9 mouse cellular contexts compared by ENCODE assay signal in the genomic region with DNA sequence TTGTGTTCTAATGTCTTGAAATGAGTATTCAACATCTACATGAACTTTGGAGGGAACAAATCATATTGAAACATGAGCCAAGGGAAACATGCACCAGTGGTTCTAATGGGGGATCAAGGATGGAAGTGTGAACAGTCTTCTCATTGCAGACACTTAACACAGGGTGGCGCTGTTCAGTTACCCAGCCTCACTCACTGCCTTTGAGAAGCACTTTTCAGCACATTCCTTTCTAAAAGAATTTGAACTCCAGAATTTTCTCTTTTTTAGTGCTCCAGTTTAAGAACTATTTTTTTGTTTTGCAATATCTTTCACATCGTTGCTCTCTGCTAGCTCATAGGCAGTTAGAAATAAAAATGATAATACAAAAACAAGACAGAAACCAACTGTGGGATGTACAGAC.
DNase-seq lines count a peak whose midpoint lies in the region; ATAC-seq and TF ChIP-seq lines count a peak whose summit lies in the region.
"Had no signal": no experiment of that assay in that cellular context is flagged by ENCODE, and none has a peak within 500 bp of the region (broad histone marks: within the 10 kb centered on the region; RNA-seq: fewer than 3 reads in every experiment).

No protein-coding gene starts in this region.

- H3K9ac ChIP-seq in kidney, embryonic 15.5 days: no peak overlapping the region
- no peak overlapping the region for H3K9ac ChIP-seq in heart, embryonic 12.5 days
- H3K9ac ChIP-seq: stomach, embryonic 15.5 days had no signal

- WGBS in kidney, embryonic 15.5 days: 13% methylated on average over 2 of the region's 2 CpGs
- 18% methylated on average over 2 of the region's 2 CpGs for WGBS in heart, embryonic 12.5 days

- peak; percentile 15; the same call in 1 of the 2 replicates for ATAC-seq in G1E (ENCODE audit: extremely low read depth, insufficient number of reproducible peaks, low FRiP score, poor library complexity, severe bottlenecking)
- ATAC-seq in kidney, embryonic 15.5 days (replicated peaks; ENCODE audit: low FRiP score): 0 out of 2 replicates have a peak, but pooled peaks have one; percentile 49
- ATAC-seq in megakaryocyte, adult 5-6 weeks (ENCODE audit: poor library complexity, severe bottlenecking): peak; percentile 70
- ATAC-seq in heart, embryonic 12.5 days (ENCODE audit: insufficient number of reproducible peaks, low FRiP score): no peak

- no peak overlapping the region for H3K27ac ChIP-seq in left cerebral cortex, adult 2 months
- no peak overlapping the region for H3K27ac ChIP-seq in kidney, embryonic 15.5 days
- H3K27ac ChIP-seq in heart, embryonic 12.5 days (ENCODE audit: poor library complexity, severe bottlenecking): no peak overlapping the region
- H3K27ac ChIP-seq: stomach, embryonic 15.5 days had no signal

- H3K27me3 ChIP-seq in G1E (ENCODE audit: insufficient read depth, low read length): no peaks in the 10 kb centered on the region
- no peaks in the 10 kb centered on the region for H3K27me3 ChIP-seq in kidney, embryonic 15.5 days
- no peaks in the 10 kb centered on the region for H3K27me3 ChIP-seq in heart, embryonic 12.5 days (replicated peaks)
- H3K27me3 ChIP-seq: stomach, embryonic 15.5 days had no signal

- H3K4me2 ChIP-seq in kidney, embryonic 15.5 days: no peak overlapping the region
- no peak overlapping the region for H3K4me2 ChIP-seq in heart, embryonic 12.5 days
- H3K4me2 ChIP-seq: stomach, embryonic 15.5 days had no signal

- TF ChIP-seq CTCF in left cerebral cortex, adult 2 months (IDR thresholded peaks at IDR 0.05): peak; percentile 82
- TF ChIP-seq CTCF in G1E (IDR thresholded peaks at IDR 0.05; ENCODE audit: low read depth, low read length): no peak

- no peaks in the 10 kb centered on the region for H3K4me1 ChIP-seq in G1E (ENCODE audit: insufficient read depth, low read depth, low read length)
- H3K4me1 ChIP-seq in kidney, embryonic 15.5 days: no peaks in the 10 kb centered on the region
- peaks cover 4% of the 10 kb centered on the region; the same call in 1 of the 2 replicates for H3K4me1 ChIP-seq in heart, embryonic 12.5 days (replicated peaks)
- H3K4me1 ChIP-seq: stomach, embryonic 15.5 days had no signal

- H3K4me3 ChIP-seq in left cerebral cortex, adult 2 months: no peak overlapping the region
- H3K4me3 ChIP-seq in G1E (ENCODE audit: low read depth, low read length): no peak overlapping the region
- H3K4me3 ChIP-seq in kidney, embryonic 15.5 days (replicated peaks): no peak overlapping the region
- H3K4me3 ChIP-seq in heart, embryonic 12.5 days: no peak overlapping the region
- H3K4me3 ChIP-seq: stomach, embryonic 15.5 days had no signal

- H3K36me3 ChIP-seq in G1E (replicated peaks): no peaks in the 10 kb centered on the region
- H3K36me3 ChIP-seq in kidney, embryonic 15.5 days: no peaks in the 10 kb centered on the region
- no peaks in the 10 kb centered on the region for H3K36me3 ChIP-seq in heart, embryonic 12.5 days
- H3K36me3 ChIP-seq: stomach, embryonic 15.5 days had no signal

- peak; percentile 44 to 50 for DNase-seq in left cerebral cortex, adult 2 months (ENCODE audit: extremely low spot score in 1 of 2, low spot score in 2 of 2)
- no peak for DNase-seq in left cerebral cortex, adult 11 months (ENCODE audit: low spot score)
- no peak for DNase-seq in G1E (ENCODE audit: low spot score)
- peak; percentile 25 for DNase-seq in c-Kit-positive CD71-negative TER-119-negative erythroid progenitor cells, embryonic 14.5 days (ENCODE audit: low read depth)
- DNase-seq in urinary bladder, postnatal 4 days (ENCODE audit: low spot score in 2 of 2): no peak

- intact Hi-C loops in left cerebral cortex, adult 2 months (cut with DNase I): loop anchor here (5.0 kb wide), 1 partner anchor 233 kb away; a partner anchor contains a TSS

- H3K9me3 ChIP-seq in G1E (replicated peaks): no peaks in the 10 kb centered on the region
- no peaks in the 10 kb centered on the region for H3K9me3 ChIP-seq in kidney, embryonic 15.5 days (replicated peaks)
- no peaks in the 10 kb centered on the region for H3K9me3 ChIP-seq in heart, embryonic 12.5 days (replicated peaks)
- H3K9me3 ChIP-seq: stomach, embryonic 15.5 days had no signal

Comparison
In these comparisons a context has a peak if more than half of its experiments do, and no peak if none do; other contexts are left out.
1. DNase-seq: peak in left cerebral cortex, adult 2 months (2 of 2) and c-Kit-positive CD71-negative TER-119-negative erythroid progenitor cells, embryonic 14.5 days (single experiment); none in left cerebral cortex, adult 11 months (single experiment), G1E (single experiment) and urinary bladder, postnatal 4 days (0 of 2).